Mouse (Mus musculus) cerebellum, adult 18-20 months (tissue): ENCODE results near the gene Zfp113.
A peak's percentile ranks its signal among the peaks of the same experiment; 100 is the strongest.

ENCODE experiments used
- DNase-seq, 2 experiments: peaks; one replicate each; pipeline ENCODE4 v3.0.0; 2021

The Zfp113 gene

DNA sequence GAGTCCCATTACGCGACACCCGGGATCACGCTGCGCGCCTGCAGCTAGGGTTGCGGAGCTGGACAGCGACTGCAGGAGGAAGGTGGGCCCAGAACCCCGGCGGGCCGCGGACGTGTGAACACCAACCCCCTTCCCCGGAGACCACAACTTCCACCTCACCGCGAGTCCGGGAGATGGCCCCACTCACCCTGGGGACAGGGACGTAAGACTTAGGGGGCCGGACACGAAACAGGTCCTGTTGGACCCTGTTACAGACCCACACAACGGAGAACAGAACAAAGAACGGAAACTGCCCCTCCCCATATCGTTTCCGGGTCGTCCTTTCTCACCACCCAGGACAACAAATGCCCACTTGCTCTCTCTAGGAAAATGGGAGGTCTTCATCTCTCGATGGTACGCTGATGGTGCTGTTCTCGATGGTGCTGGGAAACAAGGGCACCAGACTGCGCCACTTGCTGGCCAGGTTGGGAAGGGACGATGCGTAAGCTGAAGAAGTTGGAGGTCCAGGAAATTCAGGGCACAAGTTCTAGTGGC is at the start of gene Zfp113:
Gene Zfp113 (minus strand): TSS at position 302 of the 534 bp plus-strand sequence.
- peak; percentile 88 to 95 for DNase-seq

DNA sequence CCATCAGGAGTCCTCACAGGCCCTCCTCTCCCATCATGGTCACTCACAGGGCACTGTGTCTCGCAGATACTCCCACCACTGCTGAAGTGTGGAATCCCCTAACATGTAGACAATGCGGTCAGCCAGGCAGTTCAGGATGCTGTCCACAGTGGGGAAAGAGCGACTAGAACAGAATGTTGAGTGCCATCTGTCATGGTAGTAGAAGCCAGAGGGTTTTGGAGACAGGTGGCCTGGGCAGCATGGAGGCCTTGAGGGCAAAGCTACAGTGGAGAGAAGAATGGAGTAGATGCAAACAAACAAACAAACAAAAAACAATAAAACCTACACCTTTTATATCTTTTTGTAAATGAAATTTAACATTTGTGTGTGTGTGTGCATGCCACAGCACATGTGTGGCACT is 46.5 kb upstream of the Zfp113 start:
- no peak for DNase-seq

GRCm38 (mm10) chr5:138199576-138199975 is 44.0 kb upstream of the Zfp113 start:
- DNase-seq, result no peak

- no peak for DNase-seq
Measured at GRCm38 (mm10) chr5:138195463-138195862, 39.9 kb upstream of the Zfp113 start.

- DNase-seq, result peak; percentile 43 to 58
Measured at GRCm38 (mm10) chr5:138194755-138195345, 39.3 kb upstream of the Zfp113 start.

GRCm38 (mm10) chr5:138193771-138194727 is 38.5 kb upstream of the Zfp113 start, which contains the start of gene Mblac1:
Gene Mblac1, plus strand, starts transcription at chr5:138194314.
- DNase-seq, result peak; percentile 86

DNA sequence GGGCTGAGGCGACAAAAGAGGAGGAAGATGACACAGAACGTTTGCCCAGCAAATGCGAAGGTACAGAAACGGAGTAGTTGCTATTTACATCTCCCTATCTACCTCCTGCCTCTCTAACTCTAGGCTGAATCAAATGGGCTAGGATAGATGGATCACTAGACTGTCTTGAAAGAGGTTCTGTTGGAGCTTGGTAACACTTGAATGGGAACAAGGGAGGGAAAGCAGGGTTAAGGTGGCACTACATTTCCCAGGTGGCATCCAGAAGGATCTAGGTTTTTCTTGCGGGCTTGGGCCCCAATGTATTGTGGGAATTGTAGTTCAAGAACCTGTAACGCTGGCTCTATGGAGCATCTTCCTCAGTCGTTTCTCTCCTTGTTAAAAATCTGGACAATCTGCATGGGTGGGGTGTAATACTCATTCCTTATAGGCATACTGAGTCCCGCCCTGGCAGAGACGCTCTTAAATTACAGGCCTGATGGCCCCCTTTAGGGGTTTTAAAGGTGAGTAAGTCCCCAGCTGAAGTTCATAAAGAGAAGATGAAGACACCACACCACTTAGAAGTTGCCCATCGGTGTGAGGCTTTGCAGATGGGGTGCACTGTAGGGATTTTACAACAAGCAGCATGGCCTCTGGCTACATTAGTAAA is 32.2 kb upstream of the Zfp113 start:
- peak; percentile 78 to 85 for DNase-seq

GRCm38 (mm10) chr5:138186950-138187638 is 31.6 kb upstream of the Zfp113 start, which contains the start of the genes Taf6 and Cnpy4:
Gene Taf6, minus strand, starts transcription at chr5:138187451.
Gene Cnpy4, plus strand, starts transcription at chr5:138187485.
- DNase-seq, result peak; percentile 82 to 86

DNA sequence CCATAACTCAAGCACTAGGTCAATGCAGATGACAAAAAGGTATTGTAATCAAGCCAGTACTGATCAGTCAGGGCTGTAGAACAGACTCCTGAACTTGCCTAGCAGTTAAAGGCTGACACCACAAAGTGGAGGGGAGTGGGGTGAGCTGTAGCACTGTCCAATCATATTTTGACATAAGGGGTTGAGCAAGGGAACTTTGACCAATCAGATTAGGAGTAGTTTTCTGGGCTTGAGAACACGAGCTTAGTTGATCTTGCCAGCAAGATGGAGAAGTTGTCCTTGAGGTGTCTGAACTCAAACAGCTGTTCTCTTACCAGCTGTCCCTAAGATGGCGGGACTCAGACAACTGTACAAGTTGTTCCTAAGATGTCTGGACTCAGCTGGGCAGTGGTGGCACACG is 17.7 kb upstream of the Zfp113 start:
- DNase-seq, result no peak

DNA sequence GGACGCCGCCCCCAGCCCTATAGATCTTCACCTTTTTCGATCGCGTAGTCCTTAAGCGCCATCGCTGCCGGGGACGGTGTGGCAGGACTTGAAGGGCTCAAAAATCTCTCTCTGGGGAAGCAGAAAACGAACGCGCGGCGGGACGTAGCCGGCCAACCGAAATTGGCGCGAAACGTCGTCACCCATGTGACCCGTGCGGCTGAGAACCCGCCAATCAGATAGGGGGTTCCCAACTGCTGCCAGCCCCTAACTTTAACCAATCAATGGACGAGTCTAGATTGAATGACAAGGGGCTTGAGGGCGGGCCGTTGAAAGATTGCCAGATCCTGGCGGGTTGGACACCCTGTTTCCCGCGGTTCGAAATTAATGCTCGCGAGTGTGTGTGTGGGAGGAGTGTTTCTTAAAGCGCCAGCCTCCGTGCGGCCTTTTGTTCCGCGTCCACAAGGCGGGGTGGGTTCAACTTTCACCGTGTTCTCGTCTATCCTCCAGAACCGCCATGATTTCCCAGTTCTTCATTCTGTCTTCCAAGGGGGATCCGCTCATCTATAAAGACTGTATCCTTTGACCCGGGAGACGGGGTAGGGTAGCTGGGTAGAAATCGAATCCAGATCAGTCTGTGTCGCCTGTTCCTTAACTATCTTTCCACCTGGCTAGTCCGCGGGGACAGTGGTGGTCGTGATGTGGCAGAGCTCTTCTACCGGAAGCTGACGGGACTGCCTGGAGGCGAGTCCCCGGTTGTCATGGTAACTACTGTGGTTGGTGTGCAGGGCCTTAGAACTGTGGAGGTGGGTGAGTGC is 16.3 kb upstream of the Zfp113 start, which contains the start of the genes Ap4m1 and Mcm7:
Gene Ap4m1 (plus strand): TSS at position 308 of the 797 bp plus-strand sequence.
Gene Mcm7 (minus strand): TSS at position 728 of the 797 bp plus-strand sequence.
- peak; percentile 98 for DNase-seq

- DNase-seq, result peak; percentile 97 to 98
Measured at GRCm38 (mm10) chr5:138170936-138171561, 15.5 kb upstream of the Zfp113 start.

- no peak for DNase-seq
Measured at GRCm38 (mm10) chr5:138165594-138165993, 10.1 kb upstream of the Zfp113 start.

GRCm38 (mm10) chr5:138163610-138164009 is 8.1 kb upstream of the Zfp113 start:
- DNase-seq, result no peak

- DNase-seq, result no peak
Measured at GRCm38 (mm10) chr5:138163046-138163445, 7.5 kb upstream of the Zfp113 start.

DNA sequence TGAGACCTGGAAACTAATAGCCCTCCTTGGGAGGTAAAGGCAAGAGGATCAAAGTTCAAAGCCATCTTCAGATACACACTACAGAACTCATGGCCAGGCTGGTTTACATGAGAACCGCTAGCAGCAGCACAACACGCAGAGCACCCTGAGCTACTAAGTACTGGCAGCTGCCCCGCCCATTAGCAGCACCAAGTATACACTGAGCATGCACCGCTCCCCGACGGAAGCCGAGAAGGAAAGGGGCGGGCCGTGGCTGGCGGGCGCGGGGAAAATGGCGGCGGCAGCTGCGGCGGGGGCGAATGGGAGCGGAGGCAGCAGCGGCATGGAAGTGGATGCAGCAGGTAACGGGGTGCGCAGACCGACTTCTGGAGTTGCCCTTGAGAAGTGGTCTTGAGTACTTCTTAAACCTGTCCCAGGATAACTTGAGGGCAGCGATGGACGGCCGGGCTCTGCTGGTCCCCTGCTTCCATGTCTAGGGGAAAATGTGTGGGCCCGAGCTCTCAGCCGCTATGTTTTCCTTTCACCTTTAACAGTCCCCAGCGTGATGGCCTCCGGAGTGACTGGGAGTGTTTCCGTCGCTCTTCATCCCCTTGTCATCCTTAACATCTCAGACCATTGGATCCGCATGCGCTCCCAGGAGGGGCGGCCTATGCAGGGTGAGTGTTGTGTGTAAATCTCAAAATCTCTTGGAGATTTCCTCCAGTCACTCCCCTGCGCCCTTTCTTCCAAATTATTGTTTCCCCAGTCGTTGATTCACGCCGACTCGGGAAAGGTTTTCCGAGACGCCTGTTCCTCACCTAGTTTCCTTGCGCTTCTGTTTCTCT is 5.5 kb upstream of the Zfp113 start, which contains the start of gene Cops6:
Gene Cops6 (plus strand): TSS at position 230 of the 824 bp plus-strand sequence.
- peak; percentile 96 to 97 for DNase-seq

DNA sequence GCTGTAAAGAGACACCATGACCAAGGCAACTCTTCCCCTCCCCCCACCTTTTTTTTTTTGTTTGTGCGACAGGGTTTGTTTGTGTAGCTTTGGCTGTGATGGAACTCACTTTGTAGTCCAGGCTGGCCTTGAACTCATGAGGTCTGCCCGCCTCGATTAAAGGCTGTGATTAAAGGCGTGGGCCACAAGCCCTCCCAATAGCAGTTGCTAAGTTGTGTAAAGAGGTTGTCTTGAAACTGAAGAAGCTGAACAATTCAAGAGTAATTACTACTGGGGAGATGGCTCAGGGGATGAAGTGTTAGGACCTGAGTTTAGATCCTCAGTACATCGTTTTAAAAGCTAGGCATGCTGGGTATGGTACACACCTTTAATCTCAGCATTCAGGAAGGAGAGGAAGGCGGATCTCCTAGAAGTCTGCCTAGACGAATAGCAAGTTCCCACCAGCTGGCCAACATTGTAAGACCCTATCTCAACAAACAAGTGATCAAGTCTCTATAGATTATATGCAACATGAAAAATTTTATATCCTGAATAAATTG is 4.7 kb upstream of the Zfp113 start:
- DNase-seq, result no peak

- DNase-seq, result no peak
Measured at GRCm38 (mm10) chr5:138154390-138154789, 1.2 kb downstream of the Zfp113 start.

GRCm38 (mm10) chr5:138138585-138138984 is 17.0 kb downstream of the Zfp113 start:
- no peak for DNase-seq

DNA sequence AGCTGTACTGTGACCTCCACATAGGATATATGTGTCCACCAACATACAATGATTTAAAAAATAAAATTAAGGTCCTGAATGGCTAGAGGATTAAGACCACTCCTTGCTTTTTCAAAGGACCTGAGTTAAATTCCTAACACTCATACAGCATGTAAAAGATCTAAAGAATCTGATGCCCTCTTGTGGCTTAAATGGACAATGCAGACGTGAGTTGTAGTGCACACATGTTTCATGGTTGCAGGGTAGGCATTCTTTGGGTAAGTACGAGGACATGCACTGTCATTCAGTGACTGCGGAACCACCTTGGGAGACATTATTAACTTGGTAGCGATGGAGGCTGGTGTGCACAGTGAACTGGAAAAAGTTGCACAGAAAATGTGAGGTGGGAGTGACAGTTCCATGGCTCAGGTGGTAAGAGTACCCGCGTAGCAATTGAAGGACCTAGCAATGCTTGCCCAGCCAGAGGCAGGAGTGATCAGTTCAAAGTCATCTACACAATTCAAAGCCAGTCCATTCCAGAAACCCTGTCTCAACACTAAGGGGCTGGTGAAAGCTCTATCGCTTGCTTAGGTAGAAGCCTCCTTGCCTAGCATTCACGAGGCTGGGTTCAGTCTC is 17.5 kb downstream of the Zfp113 start:
- peak; percentile 11 to 19 for DNase-seq
